In the genomic region with DNA sequence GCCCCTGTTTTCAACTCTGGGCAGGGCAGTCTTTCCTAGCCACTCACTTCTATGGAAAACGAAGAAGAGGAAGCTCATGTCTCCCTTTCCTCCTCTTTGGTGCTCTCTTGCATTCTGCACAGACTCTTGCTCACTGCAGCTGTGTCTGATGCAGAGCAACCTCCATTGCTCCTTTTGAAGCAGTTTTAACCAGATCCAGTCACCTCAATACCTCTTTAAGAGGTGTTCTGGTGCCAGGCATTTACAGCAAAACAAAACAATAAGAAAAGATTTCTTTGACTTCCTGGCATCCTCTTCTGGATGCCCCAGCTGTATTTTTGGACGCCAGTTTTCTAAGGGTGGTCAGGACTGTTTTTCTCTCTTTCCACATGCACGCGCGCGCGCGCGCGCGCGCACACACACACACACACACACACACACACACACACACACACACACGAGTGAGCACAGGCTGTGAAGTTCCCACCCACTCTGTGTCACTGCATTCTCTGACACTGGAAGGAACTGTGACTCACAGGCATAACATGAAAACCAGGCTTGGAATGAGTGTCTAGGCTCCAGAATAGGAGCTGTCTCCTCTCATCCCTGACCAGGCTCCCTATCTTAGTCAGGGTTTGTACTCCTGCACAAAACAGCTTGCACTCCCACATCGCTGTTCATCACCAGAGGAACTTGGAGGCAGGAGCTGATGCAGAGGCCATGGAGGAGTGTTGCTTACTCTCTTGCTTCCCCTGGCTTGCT, we compare ENCODE assay signal across 9 mouse cellular contexts. TPM values are rescaled to one million over a fixed set of nuclear protein-coding genes. Genes with fewer than 3 reads are reported as not detected.
A peak's percentile ranks its signal among the peaks of the same experiment; 100 is the strongest.
DNase-seq lines count a peak whose midpoint lies in the region; ATAC-seq and TF ChIP-seq lines count a peak whose summit lies in the region.
"Had no signal": no experiment of that assay in that cellular context is flagged by ENCODE, and none has a peak within 500 bp of the region (broad histone marks: within the 10 kb centered on the region; RNA-seq: fewer than 3 reads in every experiment).

No protein-coding gene starts in this region.

- TF ChIP-seq POLR2A in small intestine, adult 2 months (IDR thresholded peaks at IDR 0.05; ENCODE audit: low read depth, low read length): no peak

- no peaks in the 10 kb centered on the region for H3K36me3 ChIP-seq in small intestine, adult 2 months (ENCODE audit: control insufficient read depth, insufficient read depth, low read length)
- no peaks in the 10 kb centered on the region for H3K36me3 ChIP-seq in hindbrain, postnatal 0 days (ENCODE audit: insufficient read depth, low read length)

- H3K4me1 ChIP-seq in small intestine, adult 2 months (ENCODE audit: control insufficient read depth, insufficient read depth, insufficient read length, low read length): peaks cover 30% of the 10 kb centered on the region
- H3K4me1 ChIP-seq in hindbrain, postnatal 0 days (ENCODE audit: insufficient read depth, low read length): no peaks in the 10 kb centered on the region

- no peaks in the 10 kb centered on the region for H3K9me3 ChIP-seq in hindbrain, postnatal 0 days (ENCODE audit: low read length)

- no peak for DNase-seq in gastrocnemius, adult 2 months
- no peak for DNase-seq in gastrocnemius, postnatal 4 days (ENCODE audit: low spot score in 2 of 2)
- peak; percentile 33 for DNase-seq in thymus, postnatal 0 days (ENCODE audit: low spot score)
- no peak for DNase-seq in thymus, adult 18-20 months
- DNase-seq in induced T-regulatory cell, adult 2 months (ENCODE audit: low read depth): peak; percentile 80
- DNase-seq in hindbrain, postnatal 0 days (ENCODE audit: low spot score): no peak
- DNase-seq in kidney, postnatal 10 days: no peak

- intact Hi-C loops in gastrocnemius, adult 2 months (cut with DNase I): loop anchor here (5.0 to 10.0 kb wide), 3 partner anchors 45 to 120 kb away; a partner anchor contains a TSS

- H3K27me3 ChIP-seq in small intestine, adult 2 months (ENCODE audit: control insufficient read depth, insufficient read depth, low read length): no peaks in the 10 kb centered on the region
- no peaks in the 10 kb centered on the region for H3K27me3 ChIP-seq in hindbrain, postnatal 0 days (ENCODE audit: insufficient read depth, low read length)

- H3K4me2 ChIP-seq in hindbrain, postnatal 0 days (ENCODE audit: low read depth, low read length): no peak overlapping the region

- no peak for ATAC-seq in hindbrain, postnatal 0 days

- H3K9ac ChIP-seq in hindbrain, postnatal 0 days (replicated peaks; ENCODE audit: low read length): no peak overlapping the region

- WGBS in small intestine, adult 2 months: 79% methylated on average over 14 of the region's 14 CpGs
- 87% methylated on average over 14 of the region's 14 CpGs for WGBS in hindbrain, postnatal 0 days

- no peak for TF ChIP-seq CTCF in gastrocnemius, adult 2 months (IDR thresholded peaks at IDR 0.05)
- TF ChIP-seq CTCF in small intestine, adult 2 months (IDR thresholded peaks at IDR 0.05; ENCODE audit: extremely low read depth, insufficient read length, insufficient replicate concordance, low read depth, low read length): no peak
- TF ChIP-seq CTCF in hindbrain, postnatal 0 days (IDR thresholded peaks at IDR 0.05; ENCODE audit: low read depth): no peak

- H3K4me3 ChIP-seq in gastrocnemius, adult 2 months: peak overlapping the region; percentile 37
- 0 out of 2 replicates have a peak overlapping the region, but pooled peaks have one; percentile 2 for H3K4me3 ChIP-seq in small intestine, adult 2 months (ENCODE audit: low read depth, low read length)
- no peak overlapping the region for H3K4me3 ChIP-seq in hindbrain, postnatal 0 days (ENCODE audit: low read length)

- H3K27ac ChIP-seq in gastrocnemius, adult 2 months: peak overlapping the region; percentile 90
- H3K27ac ChIP-seq in small intestine, adult 2 months (ENCODE audit: insufficient read depth, low read depth, low read length): peak overlapping the region; percentile 71
- no peak overlapping the region for H3K27ac ChIP-seq in hindbrain, postnatal 0 days

RNA-seq across cellular contexts. Expression of a gene that starts 2.5 kb away (rescaled TPM):
- not detected for total RNA-seq in gastrocnemius, adult 2 months (2021)
- not detected for total RNA-seq in gastrocnemius, postnatal 4 days (2021)
- polyA plus RNA-seq in thymus, postnatal 0 days (2015; fragmentation: Nextera tagmentation; extraction: Ambion mirVana): 1.2 and 1.5 TPM in 2 replicates
- not detected in 2 replicates for polyA plus RNA-seq in small intestine, adult 2 months (2012; rRNA removed)
- total RNA-seq in hindbrain, postnatal 0 days (2014; rRNA removed): not detected in 2 replicates
- polyA plus RNA-seq in hindbrain, postnatal 0 days (2015; fragmentation: Nextera tagmentation; extraction: Ambion mirVana): not detected in 2 replicates
- total RNA-seq: left cerebral cortex, adult 8-10 months had no signal

RNA-seq across cellular contexts. Expression of a gene that starts 14.2 kb away (rescaled TPM):
- not detected for total RNA-seq in gastrocnemius, adult 2 months (2021)
- total RNA-seq in gastrocnemius, postnatal 4 days (2021): not detected
- polyA plus RNA-seq in thymus, postnatal 0 days (2015; fragmentation: Nextera tagmentation; extraction: Ambion mirVana): not detected in 2 replicates
- polyA plus RNA-seq in small intestine, adult 2 months (2012; rRNA removed): not detected in 2 replicates
- total RNA-seq in hindbrain, postnatal 0 days (2014; rRNA removed): not detected in 2 replicates
- not detected in 2 replicates for polyA plus RNA-seq in hindbrain, postnatal 0 days (2015; fragmentation: Nextera tagmentation; extraction: Ambion mirVana)
- total RNA-seq: left cerebral cortex, adult 8-10 months had no signal

RNA-seq across cellular contexts. Expression of a gene that starts 16.0 kb away (rescaled TPM):
- total RNA-seq in gastrocnemius, adult 2 months (2021): 10 to 100 TPM in 1 of 2 experiments, 1 to 10 TPM in 1; 9.5 to 17.4 TPM
- 10 to 100 TPM; 15.7 to 17.2 TPM for total RNA-seq in gastrocnemius, postnatal 4 days (2021)
- 88.5 and 88.9 TPM in 2 replicates for polyA plus RNA-seq in thymus, postnatal 0 days (2015; fragmentation: Nextera tagmentation; extraction: Ambion mirVana)
- polyA plus RNA-seq in small intestine, adult 2 months (2012; rRNA removed): 1.8 and 3.7 TPM in 2 replicates
- 3.0 TPM in 1 of 2 replicates, not detected in the other for total RNA-seq in hindbrain, postnatal 0 days (2014; rRNA removed)
- polyA plus RNA-seq in hindbrain, postnatal 0 days (2015; fragmentation: Nextera tagmentation; extraction: Ambion mirVana): 2.3 and 3.1 TPM in 2 replicates

RNA-seq across cellular contexts. Expression of a gene that starts 20.8 kb away (rescaled TPM):
- total RNA-seq in gastrocnemius, adult 2 months (2021): 1 to 10 TPM in 1 of 2 experiments, not detected in 1; 2.7 TPM
- not detected for total RNA-seq in gastrocnemius, postnatal 4 days (2021)
- polyA plus RNA-seq in thymus, postnatal 0 days (2015; fragmentation: Nextera tagmentation; extraction: Ambion mirVana): 0.51 and 1.2 TPM in 2 replicates
- not detected in 2 replicates for polyA plus RNA-seq in small intestine, adult 2 months (2012; rRNA removed)
- total RNA-seq in hindbrain, postnatal 0 days (2014; rRNA removed): not detected in 2 replicates
- not detected in 2 replicates for polyA plus RNA-seq in hindbrain, postnatal 0 days (2015; fragmentation: Nextera tagmentation; extraction: Ambion mirVana)

RNA-seq across cellular contexts. Expression of a gene that starts 25.2 kb away (rescaled TPM):
- total RNA-seq in gastrocnemius, adult 2 months (2021): 100 to 1,000 TPM in 1 of 2 experiments, 10 to 100 TPM in 1; 52.2 to 123 TPM
- total RNA-seq in gastrocnemius, postnatal 4 days (2021): 100 to 1,000 TPM; 140 to 154 TPM
- 164 and 165 TPM in 2 replicates for polyA plus RNA-seq in thymus, postnatal 0 days (2015; fragmentation: Nextera tagmentation; extraction: Ambion mirVana)
- 234 and 369 TPM in 2 replicates for polyA plus RNA-seq in small intestine, adult 2 months (2012; rRNA removed)
- total RNA-seq in hindbrain, postnatal 0 days (2014; rRNA removed): 4.4 and 12.9 TPM in 2 replicates
- polyA plus RNA-seq in hindbrain, postnatal 0 days (2015; fragmentation: Nextera tagmentation; extraction: Ambion mirVana): 53.8 and 59.0 TPM in 2 replicates

Comparison
In these comparisons a context has a peak if more than half of its experiments do, and no peak if none do; other contexts are left out.
1. DNase-seq: peak in thymus, postnatal 0 days (single experiment) and induced T-regulatory cell, adult 2 months (single experiment); none in gastrocnemius, adult 2 months (single experiment), gastrocnemius, postnatal 4 days (0 of 2), thymus, adult 18-20 months (0 of 2), hindbrain, postnatal 0 days (single experiment) and kidney, postnatal 10 days (single experiment).